Mouse (Mus musculus) heart, postnatal 0 days (tissue): ENCODE results near the gene Otog.

Source experiments
- CTCF ChIP-seq: IDR thresholded peaks from 2 replicates; pipeline ENCODE4 v1.5.1; 2016; ENCODE audit warnings: antibody characterized with exemption, control low read depth, low read depth
- EP300 ChIP-seq: IDR thresholded peaks from 2 replicates; pipeline ENCODE4 v1.6.1; 2016; ENCODE audit warnings: antibody characterized with exemption, low read depth

DNA sequence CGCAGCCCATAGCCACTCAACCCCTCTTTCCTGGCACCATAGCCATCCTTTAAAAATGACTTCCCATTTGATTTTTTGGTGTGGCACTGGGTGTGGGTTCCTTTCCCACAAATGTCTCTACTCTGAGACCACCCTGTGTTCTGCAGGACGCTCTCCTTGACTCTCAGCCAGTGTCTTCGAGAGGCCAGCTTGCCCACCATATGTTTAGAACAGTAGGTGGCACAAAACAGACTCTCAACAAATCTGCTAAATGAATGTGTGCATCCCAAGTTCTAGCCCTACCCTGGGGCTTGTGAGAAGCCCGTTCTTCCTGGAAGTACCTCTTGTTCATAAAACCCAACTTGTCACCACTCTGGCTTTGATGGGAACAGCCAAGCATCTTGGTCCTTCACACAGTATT, 696 bp upstream of the Otog start:
- TF ChIP-seq CTCF (no peak), EP300 (no peak)
